Mouse (Mus musculus): ENCODE measurements at regions not wholly inside any gene's neighbourhood (a gene's known extent, or its start where the extent isn't known, plus 50 kb on each side); places are given as distances from the start of the nearest gene placed in this dataset.

GRCm38 (mm10) chr8:118142311-118142710 lies 141.2 kb upstream of the Cdh13 start:
- TF ChIP-seq CTCF (IDR thresholded peaks at IDR 0.05; ENCODE audit: low read depth) (no peak), EP300 (IDR thresholded peaks at IDR 0.05; ENCODE audit: low read depth) (no peak)
